Mouse (Mus musculus): ENCODE measurements around the gene Ift57. TPM values are rescaled to one million over a fixed set of nuclear protein-coding genes. Genes with fewer than 3 reads are reported as not detected.

Ift57 gene
- total RNA-seq (2021): 10 to 100 TPM; 10.1 to 12.6 TPM
- long read RNA-seq, experiment 1, transcript Ift57-201 (11 exons, 2,601 nt): major isoform, 21 of 23 reads
- long read RNA-seq, experiment 1, partial matches to known transcripts: 0 of 23 reads
- long read RNA-seq, experiment 1, other reads (novel, unspliced or antisense): 2 of 23 reads
- long read RNA-seq, experiment 2, transcript Ift57-201 (11 exons, 2,601 nt): major isoform, 21 of 26 reads
- long read RNA-seq, experiment 2, partial matches to known transcripts: 2 of 26 reads
- long read RNA-seq, experiment 2, other reads (novel, unspliced or antisense): 3 of 26 reads

DNA sequence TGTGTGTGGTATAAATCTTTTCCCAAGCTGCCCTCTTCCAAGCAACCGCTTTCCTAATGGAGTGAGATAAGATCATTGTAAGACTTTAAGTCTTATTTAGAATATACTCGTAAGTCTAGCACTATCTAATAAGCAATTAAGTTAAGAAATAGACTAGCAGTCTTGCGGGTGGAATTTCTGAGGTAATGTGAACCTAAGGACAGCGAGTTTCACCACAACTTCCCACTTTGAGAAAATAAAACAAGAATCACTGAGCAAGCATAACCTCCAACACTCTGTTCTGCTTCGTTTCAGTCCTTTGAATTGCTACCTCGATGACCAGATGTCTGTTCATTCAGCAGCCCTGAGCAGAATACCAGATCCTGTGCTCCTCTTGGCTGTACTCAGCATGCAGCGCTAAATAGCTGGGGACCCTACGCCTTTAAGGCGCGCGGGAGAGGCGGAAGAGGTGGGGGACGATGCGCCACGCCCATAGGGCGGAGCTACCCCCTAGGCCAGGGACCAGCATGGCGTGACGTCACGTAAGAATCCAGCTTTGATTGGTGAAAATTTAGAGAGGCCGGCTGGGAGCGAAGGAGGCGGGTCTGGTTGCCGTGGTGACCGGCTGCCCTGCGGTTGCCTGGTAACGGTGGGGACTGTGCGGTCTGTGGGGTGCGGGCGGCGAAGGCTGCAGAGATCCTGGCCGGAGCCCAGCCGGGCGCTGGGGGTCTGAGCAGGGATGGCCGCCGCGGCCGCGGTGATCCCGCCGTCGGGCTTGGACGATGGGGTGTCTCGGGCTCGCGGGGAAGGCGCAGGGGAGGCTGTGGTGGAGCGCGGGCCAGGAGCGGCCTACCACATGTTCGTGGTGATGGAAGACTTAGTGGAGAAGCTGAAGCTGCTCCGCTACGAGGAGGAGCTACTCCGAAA, at the start of gene Ift57:
Gene Ift57 (plus strand): TSS at position 614 of the 906 bp plus-strand sequence.
- peak; percentile 93 to 98 for DNase-seq (ENCODE audit: low spot score in 2 of 2)

DNA sequence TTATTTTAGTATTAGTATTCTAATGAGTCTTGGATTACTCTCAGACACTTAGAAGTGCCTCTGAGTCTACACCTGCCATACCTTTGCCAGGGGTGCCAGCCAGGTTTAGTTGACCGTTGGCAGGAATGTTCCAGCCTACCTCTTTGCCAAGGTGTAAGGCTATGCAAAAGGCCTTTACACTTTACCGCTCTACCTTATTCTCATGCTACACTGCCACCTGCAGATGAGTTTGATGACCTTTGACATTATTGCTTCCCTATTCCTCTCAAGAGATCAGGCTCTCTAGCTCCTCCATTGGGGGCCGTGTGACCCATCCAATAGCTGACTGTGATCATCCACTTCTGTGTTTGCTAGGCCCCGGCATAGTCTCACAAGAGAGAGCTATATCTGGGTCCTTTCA, 41.9 kb upstream of the Ift57 start:
- DNase-seq (ENCODE audit: low spot score in 2 of 2): no peak

DNA sequence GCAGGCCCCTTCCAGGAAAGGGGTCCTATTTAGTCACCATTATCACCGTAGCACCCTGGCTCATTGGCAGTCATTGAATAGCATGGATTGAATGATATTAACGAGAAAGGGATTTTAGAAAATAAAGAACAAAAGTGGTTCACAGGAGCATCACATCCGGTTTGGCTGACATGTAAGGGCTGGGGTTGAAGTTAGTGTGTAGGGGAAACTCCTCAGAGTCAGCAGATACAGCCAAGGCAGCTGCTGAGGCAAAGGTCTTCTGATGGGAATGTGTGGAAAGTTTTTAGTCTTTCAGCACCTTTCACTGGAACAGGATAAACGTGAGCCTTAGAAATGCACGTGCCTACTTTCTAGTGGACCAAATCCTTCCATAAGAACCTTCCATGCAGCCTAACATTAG, 41.0 kb upstream of the Ift57 start:
- DNase-seq (ENCODE audit: low spot score in 2 of 2): no peak

DNA sequence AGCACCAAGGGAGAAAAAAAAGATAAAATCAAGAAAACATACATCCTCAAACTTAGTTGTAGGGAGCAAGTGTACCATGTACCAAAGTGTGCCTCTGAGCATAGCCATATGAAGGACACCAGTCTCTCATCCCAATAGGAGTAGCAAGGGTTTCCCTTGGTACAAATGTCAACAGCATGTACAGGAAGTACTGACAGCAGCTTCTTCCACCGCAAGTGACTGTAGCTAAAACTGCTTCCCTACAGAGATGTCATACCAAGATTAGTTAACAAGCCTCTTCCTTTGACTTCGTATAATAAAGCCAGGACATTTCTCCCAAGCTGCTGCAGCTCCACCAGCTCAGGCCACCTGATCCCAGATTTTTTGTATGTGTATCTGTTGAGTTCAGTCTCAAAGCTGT, 39.9 kb upstream of the Ift57 start:
- no peak for DNase-seq (ENCODE audit: low spot score in 2 of 2)

- DNase-seq (ENCODE audit: low spot score in 2 of 2): no peak
Measured at GRCm38 (mm10) chr16:49660111-49660510, 38.9 kb upstream of the Ift57 start.

- no peak for DNase-seq (ENCODE audit: low spot score in 2 of 2)
Measured at GRCm38 (mm10) chr16:49662201-49662600, 36.8 kb upstream of the Ift57 start.

DNA sequence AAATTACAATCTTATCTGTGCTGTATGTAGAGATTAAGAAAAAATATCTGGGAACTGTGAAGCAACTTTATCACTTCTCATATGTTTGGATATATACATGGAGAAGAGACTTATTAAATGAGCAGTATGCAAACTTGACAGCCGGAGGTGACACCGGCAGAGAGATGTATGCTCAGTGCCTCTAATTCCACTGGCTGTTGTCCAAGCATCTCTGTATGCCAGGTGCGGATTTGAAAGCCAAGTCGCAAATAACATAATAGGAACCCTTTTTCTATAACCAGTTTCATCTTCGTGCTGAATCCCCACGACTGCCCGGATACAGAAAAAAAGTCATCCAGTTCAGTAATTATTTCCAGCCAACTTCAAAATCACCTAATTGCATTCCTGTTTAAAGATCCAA, 34.4 kb upstream of the Ift57 start:
- no peak for DNase-seq (ENCODE audit: low spot score in 2 of 2)

DNA sequence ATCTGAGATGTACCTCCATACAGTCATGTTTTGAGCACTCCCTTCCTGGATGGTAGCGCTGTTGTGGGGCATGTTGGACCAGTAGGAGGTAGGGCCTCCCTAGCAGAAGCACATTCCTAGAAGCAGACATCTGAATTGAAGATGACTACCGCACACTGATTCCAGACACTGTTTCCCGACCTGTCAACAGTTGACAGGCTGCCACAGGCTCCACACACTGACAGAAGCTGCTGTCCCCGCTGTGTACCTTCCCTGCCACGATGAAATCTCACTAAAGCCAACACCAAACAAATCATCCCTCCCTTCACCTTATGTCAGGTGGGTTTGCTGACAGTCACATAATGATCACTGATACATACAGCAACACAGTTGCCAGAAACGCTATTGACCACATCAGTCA, 19.4 kb upstream of the Ift57 start:
- DNase-seq (ENCODE audit: low spot score in 2 of 2): no peak

DNA sequence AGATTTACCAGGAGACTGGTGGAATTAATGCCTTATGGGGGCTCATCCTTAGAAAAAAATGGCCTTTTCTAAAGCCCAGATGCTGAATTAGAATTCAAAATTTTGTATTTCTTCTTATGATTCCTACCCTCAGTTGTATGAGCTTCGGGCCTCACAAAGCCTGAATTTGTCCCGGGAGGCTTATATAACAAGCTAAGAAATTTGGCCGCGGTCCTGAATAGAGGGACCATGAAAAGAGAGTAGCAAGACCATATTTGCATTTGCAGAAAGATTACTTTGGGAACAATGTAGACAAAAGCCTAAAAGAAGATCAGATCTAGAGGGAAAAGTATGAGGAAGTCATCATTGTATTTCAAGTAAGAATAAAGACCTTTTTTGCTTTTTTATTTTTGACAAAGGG, 14.1 kb upstream of the Ift57 start:
- no peak for DNase-seq (ENCODE audit: low spot score in 2 of 2)

DNA sequence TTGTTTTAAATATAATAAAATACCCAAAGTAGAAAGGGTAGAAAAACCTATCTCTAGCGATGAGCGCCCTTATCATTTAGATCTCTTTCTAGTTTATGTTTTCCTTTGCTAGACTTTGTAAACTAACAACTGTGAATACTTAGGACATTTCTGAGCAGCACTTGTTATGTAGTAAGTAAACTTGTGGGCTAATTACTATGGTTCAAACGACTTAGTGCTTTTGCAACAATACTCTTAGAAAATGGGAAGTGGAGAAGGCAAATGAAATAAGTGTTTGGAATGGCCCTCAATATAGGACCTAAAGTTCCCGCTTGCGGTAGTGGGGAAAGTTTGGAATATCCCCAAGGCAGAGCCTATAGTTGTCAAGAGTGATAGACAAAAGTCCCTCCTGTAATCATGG, 788 bp downstream of the Ift57 start:
- DNase-seq (ENCODE audit: low spot score in 2 of 2): no peak

GRCm38 (mm10) chr16:49708074-49708473, 9.0 kb downstream of the Ift57 start:
- no peak for DNase-seq (ENCODE audit: low spot score in 2 of 2)

GRCm38 (mm10) chr16:49710188-49710587, 11.2 kb downstream of the Ift57 start:
- DNase-seq (ENCODE audit: low spot score in 2 of 2): no peak

GRCm38 (mm10) chr16:49713302-49713701, 14.3 kb downstream of the Ift57 start:
- no peak for DNase-seq (ENCODE audit: low spot score in 2 of 2)

GRCm38 (mm10) chr16:49720671-49721070, 21.6 kb downstream of the Ift57 start:
- no peak for DNase-seq (ENCODE audit: low spot score in 2 of 2)

DNA sequence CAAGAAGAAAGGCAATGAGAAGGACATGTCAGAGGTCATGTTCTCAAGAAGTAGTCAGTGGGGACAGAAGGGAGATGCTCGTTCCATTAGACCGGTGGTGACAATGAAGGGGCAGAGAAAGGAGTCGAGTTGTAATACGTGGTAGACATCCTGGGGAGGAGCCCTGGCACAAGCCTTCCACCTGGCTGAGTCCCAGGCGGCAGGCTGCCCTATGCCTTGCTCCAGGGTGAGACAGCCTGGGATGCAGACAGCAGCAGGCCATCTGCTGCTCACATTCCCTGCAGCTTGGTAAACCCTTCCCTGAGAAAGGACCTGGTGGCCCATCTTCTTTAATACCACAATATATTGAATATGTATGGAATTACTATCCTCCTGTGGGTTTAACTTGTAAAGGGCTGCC, 22.6 kb downstream of the Ift57 start:
- DNase-seq (ENCODE audit: low spot score in 2 of 2): no peak

- DNase-seq (ENCODE audit: low spot score in 2 of 2): no peak
Measured at GRCm38 (mm10) chr16:49723222-49723621, 24.2 kb downstream of the Ift57 start.

- no peak for DNase-seq (ENCODE audit: low spot score in 2 of 2)
Measured at GRCm38 (mm10) chr16:49724232-49724631, 25.2 kb downstream of the Ift57 start.

DNA sequence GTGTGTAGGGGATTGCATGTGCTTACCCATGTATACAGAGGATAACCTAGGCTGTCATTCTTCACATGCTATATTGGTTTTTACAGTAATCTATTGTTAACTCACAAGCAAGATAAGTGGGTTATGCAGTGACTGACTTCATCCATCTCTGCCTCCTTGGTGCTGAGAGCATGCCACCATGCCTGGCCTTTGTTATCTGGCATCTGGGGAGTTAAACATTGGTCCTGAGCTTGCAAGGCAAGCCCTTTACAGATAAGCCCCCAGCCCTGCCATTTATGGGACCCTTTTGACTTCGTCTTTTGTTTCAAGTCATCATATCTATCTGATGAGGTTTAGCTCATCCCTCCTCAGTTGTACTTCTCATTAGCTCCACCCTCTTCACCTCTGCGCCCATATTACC, 25.9 kb downstream of the Ift57 start:
- DNase-seq (ENCODE audit: low spot score in 2 of 2): no peak

- no peak for DNase-seq (ENCODE audit: low spot score in 2 of 2)
Measured at GRCm38 (mm10) chr16:49725446-49725845, 26.4 kb downstream of the Ift57 start.

DNA sequence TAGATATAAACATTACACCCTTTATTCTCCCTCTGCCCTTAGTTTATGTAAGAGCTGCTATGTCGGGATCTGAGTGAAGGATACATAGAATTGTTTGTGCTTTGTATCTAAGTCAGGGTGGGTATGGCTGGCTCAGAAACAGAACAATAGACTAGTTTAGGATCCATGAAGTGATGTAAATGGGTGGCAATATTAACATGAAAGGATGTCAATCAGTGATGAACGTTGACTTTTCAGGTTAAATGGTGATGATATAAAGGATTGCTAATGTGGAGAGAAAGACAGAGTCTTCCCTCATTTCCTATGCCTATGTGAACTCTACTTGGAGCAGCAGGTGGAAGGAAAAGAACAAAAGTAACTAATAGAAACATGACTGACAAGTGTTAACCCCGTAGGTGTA, 27.2 kb downstream of the Ift57 start:
- no peak for DNase-seq (ENCODE audit: low spot score in 2 of 2)

DNA sequence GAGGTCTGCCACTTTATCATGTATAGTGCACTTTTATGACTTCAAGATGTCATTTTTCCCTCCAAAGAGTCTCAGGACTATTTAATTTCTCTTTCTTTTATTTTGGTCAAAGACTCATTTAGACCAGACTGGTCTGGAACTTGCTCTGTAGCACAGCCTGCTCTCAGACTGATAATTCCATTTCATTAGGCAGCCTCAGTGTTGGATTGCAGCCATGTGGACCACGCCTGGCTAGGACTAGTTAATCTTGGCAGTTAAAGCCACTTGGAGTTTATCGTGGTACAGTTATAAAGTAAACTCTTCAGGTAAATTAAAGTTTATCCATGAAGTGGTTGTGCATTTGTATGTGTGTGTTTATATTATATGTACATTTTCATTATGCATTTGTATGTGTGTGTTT, 27.7 kb downstream of the Ift57 start:
- no peak for DNase-seq (ENCODE audit: low spot score in 2 of 2)

- DNase-seq (ENCODE audit: low spot score in 2 of 2): no peak
Measured at GRCm38 (mm10) chr16:49736536-49736935, 37.5 kb downstream of the Ift57 start.

- no peak for DNase-seq (ENCODE audit: low spot score in 2 of 2)
Measured at GRCm38 (mm10) chr16:49747360-49747759, 48.3 kb downstream of the Ift57 start.
